Mouse (Mus musculus): ENCODE data around the gene Gm20388.

- no peak for TF ChIP-seq CTCF (IDR thresholded peaks at IDR 0.05; ENCODE audit: low read depth, low read length)
- no peak for TF ChIP-seq TAL1 (conservative IDR thresholded peaks at IDR 0.05; ENCODE audit: low read depth, low read length)
- no peak for TF ChIP-seq POLR2AphosphoS5 (IDR thresholded peaks at IDR 0.05; ENCODE audit: insufficient replicate concordance, low read depth, low read length)
Measured at GRCm38 (mm10) chr8:120079361-120079760, 168.7 kb downstream of the Gm20388 start.

Measured in G1E (cell line).